Mouse (Mus musculus) macrophage (primary cell): ENCODE results near the gene Ifna4. TPM values are rescaled to one million over a fixed set of nuclear protein-coding genes. Genes with fewer than 3 reads are reported as not detected.

Source experiments
- H3K27ac ChIP-seq: fragments of 350-480 bp; formaldehyde crosslinking; 2 replicates; pipeline ENCODE4 v1.9.0; 2021
- H3K36me3 ChIP-seq: fragments of 350-480 bp; formaldehyde crosslinking; 2 replicates; pipeline ENCODE4 v1.9.0; 2021; ENCODE audit errors: inconsistent target
- H3K4me3 ChIP-seq: fragments of 350-480 bp; formaldehyde crosslinking; 2 replicates; pipeline ENCODE4 v1.9.0; 2021; ENCODE audit errors: inconsistent target
- H3K79me2 ChIP-seq: fragments of 350-480 bp; formaldehyde crosslinking; 2 replicates; pipeline ENCODE4 v1.9.0; 2021; ENCODE audit errors: inconsistent target
- WGBS: methylation state at CpG from one replicate; pipeline ENCODE4 v1.1.7; 2026; ENCODE audit warnings: inconsistent platforms; ENCODE audit not compliant: missing documents; 5-methylcytosine and 5-hydroxymethylcytosine counted together
- polyA plus RNA-seq: library from polyadenylated mRNA; stranded (reverse); fragments of 250-400 nt; gene quantifications from 3 replicates; pipeline ENCODE4 v1.2.4, GENCODE M21; 2018; ENCODE audit warnings: inconsistent platforms

Ifna4 gene
- polyA plus RNA-seq, 1 experiment from 2014 or later, result not detected

GRCm38 (mm10) chr4:88880101-88880500, 38.4 kb downstream of the Ifna4 start, which contains the start of gene Ifne:
Gene Ifne, minus strand, starts transcription at chr4:88880201.
- WGBS, result 90% methylated on average over 8 of the region's 8 CpGs
- H3K79me2 ChIP-seq, result no peaks in the 10 kb centered on the region
- no peak within 1 kb of the TSS for H3K27ac ChIP-seq
- no peak within 1 kb of the TSS for H3K4me3 ChIP-seq
- H3K36me3 ChIP-seq, result no peaks in the 10 kb centered on the region

GRCm38 (mm10) chr4:88888236-88888635, 46.6 kb downstream of the Ifna4 start:
- no peak overlapping the region for H3K27ac ChIP-seq
- H3K79me2 ChIP-seq, result no peaks in the 10 kb centered on the region
- no peaks in the 10 kb centered on the region for H3K36me3 ChIP-seq
- no peak overlapping the region for H3K4me3 ChIP-seq

Other genes with a start within 250 kb of the Ifna4 start
- not detected in 3 replicates for gene Ifna9, start 249.5 kb upstream of the Ifna4 start, polyA plus RNA-seq
- gene Ifna12, start 238.5 kb upstream of the Ifna4 start, polyA plus RNA-seq, result not detected in 3 replicates
- gene C87499, start 207.4 kb upstream of the Ifna4 start, polyA plus RNA-seq, result not detected in 3 replicates
- gene Ifna13, start 197.4 kb upstream of the Ifna4 start, polyA plus RNA-seq, result not detected in 3 replicates
- gene Ifna16, start 164.9 kb upstream of the Ifna4 start, polyA plus RNA-seq, result not detected in 3 replicates
- gene Ifna2, start 157.9 kb upstream of the Ifna4 start, polyA plus RNA-seq, result not detected in 3 replicates
- gene Ifnab, start 150.5 kb upstream of the Ifna4 start, polyA plus RNA-seq, result not detected in 3 replicates
- 0.47 TPM in 1 of 3 replicates, not detected in the others for gene Gm26566, start 120.1 kb upstream of the Ifna4 start, polyA plus RNA-seq
- 50.3 to 101 TPM (median 75.4 TPM) in 3 replicates for gene Klhl9, start 119.4 kb upstream of the Ifna4 start, polyA plus RNA-seq
- not detected in 3 replicates for gene Gm13271, start 87.0 kb upstream of the Ifna4 start, polyA plus RNA-seq
- not detected in 3 replicates for gene Gm13283, start 81.7 kb upstream of the Ifna4 start, polyA plus RNA-seq
- not detected in 3 replicates for gene Gm13290, start 68.0 kb upstream of the Ifna4 start, polyA plus RNA-seq
- gene Gm13289, start 64.9 kb upstream of the Ifna4 start, polyA plus RNA-seq, result not detected in 3 replicates
- gene Gm13272, start 62.0 kb upstream of the Ifna4 start, polyA plus RNA-seq, result not detected in 3 replicates
- not detected in 3 replicates for gene Ifnz, start 59.7 kb upstream of the Ifna4 start, polyA plus RNA-seq
- gene Gm13276, start 56.2 kb upstream of the Ifna4 start, polyA plus RNA-seq, result not detected in 3 replicates
- gene Gm13277, start 53.2 kb upstream of the Ifna4 start, polyA plus RNA-seq, result not detected in 3 replicates
- gene Gm13278, start 50.3 kb upstream of the Ifna4 start, polyA plus RNA-seq, result not detected in 3 replicates
- gene Gm13275, start 47.4 kb upstream of the Ifna4 start, polyA plus RNA-seq, result not detected in 3 replicates
- gene Gm13279, start 44.5 kb upstream of the Ifna4 start, polyA plus RNA-seq, result not detected in 3 replicates
- not detected in 3 replicates for gene Gm13285, start 42.2 kb upstream of the Ifna4 start, polyA plus RNA-seq
- gene Gm13287, start 38.6 kb upstream of the Ifna4 start, polyA plus RNA-seq, result not detected in 3 replicates
- not detected in 3 replicates for gene Gm13288, start 36.3 kb upstream of the Ifna4 start, polyA plus RNA-seq
- not detected in 3 replicates for gene Ifna7, start 25.6 kb upstream of the Ifna4 start, polyA plus RNA-seq
- not detected in 3 replicates for gene Ifna11, start 21.9 kb upstream of the Ifna4 start, polyA plus RNA-seq
- gene Ifna6, start 14.4 kb upstream of the Ifna4 start, polyA plus RNA-seq, result not detected in 3 replicates
- not detected in 3 replicates for gene Ifna5, start 6.3 kb upstream of the Ifna4 start, polyA plus RNA-seq
- not detected in 3 replicates for gene Ifna1, start 8.2 kb downstream of the Ifna4 start, polyA plus RNA-seq
- gene Ifne, start 38.3 kb downstream of the Ifna4 start, polyA plus RNA-seq, result not detected in 3 replicates